Mouse (Mus musculus): ENCODE measurements at regions not wholly inside any gene's neighbourhood (a gene's known extent, or its start where the extent isn't known, plus 50 kb on each side); places are given as distances from the start of the nearest gene placed in this dataset.

DNA sequence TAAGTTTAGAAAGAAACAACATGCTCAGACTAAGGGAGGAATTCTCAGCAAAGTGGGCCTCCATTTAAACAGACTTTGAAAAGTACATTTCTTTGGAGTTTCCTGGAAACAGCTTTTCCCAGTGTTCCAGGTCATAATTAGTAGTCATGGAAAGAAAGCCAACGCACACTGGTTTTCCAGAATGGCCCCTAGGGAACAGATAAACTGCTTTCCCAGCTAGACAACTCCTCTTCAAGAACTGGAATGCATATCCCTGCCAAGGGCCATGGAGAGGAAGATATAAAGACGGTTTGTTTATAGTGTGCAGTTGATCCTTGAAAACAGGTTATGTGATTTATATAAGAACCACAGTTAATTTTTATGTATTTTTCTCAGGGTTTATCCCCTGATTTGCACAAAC lies 351.3 kb downstream of the Cypt12 start:
- TF ChIP-seq CTCF (IDR thresholded peaks at IDR 0.05) (no peak), EP300 (IDR thresholded peaks at IDR 0.05; ENCODE audit: insufficient read depth, low read depth, low read length) (no peak)
